ENCODE assay signal across 13 mouse cellular contexts in the genomic region with DNA sequence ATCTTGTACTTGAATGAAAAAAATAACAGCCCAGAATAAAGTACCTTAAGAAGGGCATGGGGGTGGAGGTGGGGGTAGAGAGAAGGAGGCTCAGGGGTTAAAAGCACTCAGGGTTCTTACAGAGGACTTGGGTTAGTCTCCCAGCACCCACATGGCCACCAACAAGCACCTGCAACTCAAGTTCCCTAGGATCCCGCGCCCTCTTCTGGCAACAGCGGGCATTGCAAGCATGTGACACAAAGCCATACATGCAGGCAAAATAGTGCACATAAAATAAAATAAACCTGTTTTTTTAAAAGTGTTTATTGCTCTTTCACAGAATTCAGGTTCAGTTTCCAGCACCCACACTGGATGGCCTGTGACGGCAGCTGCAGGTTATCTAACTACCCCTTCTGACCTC. TPM values are rescaled to one million over a fixed set of nuclear protein-coding genes. Genes with fewer than 3 reads are reported as not detected.
DNase-seq lines count a peak whose midpoint lies in the region; ATAC-seq and TF ChIP-seq lines count a peak whose summit lies in the region.
"Had no signal": no experiment of that assay in that cellular context is flagged by ENCODE, and none has a peak within 500 bp of the region (broad histone marks: within the 10 kb centered on the region; RNA-seq: fewer than 3 reads in every experiment).

No protein-coding gene starts in this region.

- H3K9me3 ChIP-seq in kidney, postnatal 0 days (replicated peaks; ENCODE audit: low read length) = no peaks in the 10 kb centered on the region
- no peaks in the 10 kb centered on the region for H3K9me3 ChIP-seq in ES-E14 (ENCODE audit: control insufficient read depth, insufficient read depth, low read depth, low read length)
- no peaks in the 10 kb centered on the region for H3K9me3 ChIP-seq in forebrain, embryonic 11.5 days (ENCODE audit: control insufficient read depth, low read length)
- H3K9me3 ChIP-seq: midbrain, embryonic 15.5 days had no signal

- H3K4me1 ChIP-seq in kidney, postnatal 0 days (replicated peaks; ENCODE audit: insufficient read depth, low read length) = 0 out of 2 replicates have a peak, but pooled peaks cover 5% of the 10 kb centered on the region
- H3K4me1 ChIP-seq in ES-E14 (ENCODE audit: control insufficient read depth in 2 of 2, insufficient read depth in 2 of 2, low read length in 2 of 2, poor library complexity in 1 of 2) = 0 out of 4 replicates have a peak, but pooled peaks cover 0 to 2% of the 10 kb centered on the region in 2 experiments
- H3K4me1 ChIP-seq in forebrain, embryonic 11.5 days (replicated peaks; ENCODE audit: control insufficient read depth, insufficient read depth, low read length) = no peaks in the 10 kb centered on the region

- in situ Hi-C loops in ES-E14 (cut with MboI; ENCODE audit: low sequenced_read_pairs in 2 of 2, unreplicated experiment in 2 of 2) = loop anchor here (5.0 to 25.0 kb wide), 2 partner anchors 278 to 338 kb away; no protein-coding TSS in a partner anchor

- no peak overlapping the region for H3K9ac ChIP-seq in kidney, postnatal 0 days (ENCODE audit: low read depth, low read length)
- no peak overlapping the region for H3K9ac ChIP-seq in ES-E14 (ENCODE audit: insufficient read depth, low read depth, low read length, poor library complexity, severe bottlenecking)
- H3K9ac ChIP-seq in forebrain, embryonic 11.5 days (ENCODE audit: low read length) = no peak overlapping the region
- H3K9ac ChIP-seq: limb, embryonic 12.5 days; midbrain, embryonic 15.5 days had no signal

- intact Hi-C loops in gastrocnemius, postnatal 36 days (cut with DNase I) = no loop called here

- H3K4me2 ChIP-seq in kidney, postnatal 0 days (ENCODE audit: low read length) = no peak overlapping the region
- no peak overlapping the region for H3K4me2 ChIP-seq in forebrain, embryonic 11.5 days (ENCODE audit: low read depth, low read length, severe bottlenecking)
- H3K4me2 ChIP-seq: limb, embryonic 12.5 days; midbrain, embryonic 15.5 days had no signal

- peak; percentile 55; the same call in 1 of the 2 replicates for TF ChIP-seq CTCF in kidney, postnatal 0 days (IDR thresholded peaks at IDR 0.05; ENCODE audit: low read depth)

- no peaks in the 10 kb centered on the region for H3K36me3 ChIP-seq in kidney, postnatal 0 days (ENCODE audit: insufficient read depth, low read length)
- H3K36me3 ChIP-seq in ES-E14 (ENCODE audit: control insufficient read depth, insufficient read depth, low read length, poor library complexity, severe bottlenecking) = no peaks in the 10 kb centered on the region
- H3K36me3 ChIP-seq in forebrain, embryonic 11.5 days (ENCODE audit: control insufficient read depth, insufficient read depth, low read length) = no peaks in the 10 kb centered on the region; the same call in 1 of the 2 replicates
- H3K36me3 ChIP-seq: midbrain, embryonic 15.5 days had no signal

- H3K27me3 ChIP-seq in kidney, postnatal 0 days (ENCODE audit: insufficient read depth, low read length) = no peaks in the 10 kb centered on the region
- no peaks in the 10 kb centered on the region for H3K27me3 ChIP-seq in forebrain, embryonic 11.5 days (ENCODE audit: control insufficient read depth, insufficient read depth, low read length)
- H3K27me3 ChIP-seq: limb, embryonic 12.5 days; midbrain, embryonic 15.5 days had no signal

- DNase-seq in kidney, postnatal 0 days (ENCODE audit: low spot score) = no peak
- no peak for DNase-seq in kidney, adult 18-20 months
- DNase-seq in B cell, adult 2 months = peak; percentile 58 to 60
- DNase-seq in ES-E14 (ENCODE audit: low read depth, low spot score) = no peak
- DNase-seq in forebrain, embryonic 11.5 days (ENCODE audit: low spot score) = no peak
- DNase-seq in ovary, adult 18-20 months (ENCODE audit: low spot score) = no peak
- DNase-seq in gastrocnemius, postnatal 36 days = no peak
- DNase-seq: adrenal gland, adult 8-10 months; right cerebral cortex, adult 18-20 months had no signal

- no peak overlapping the region for H3K27ac ChIP-seq in kidney, postnatal 0 days
- no peak overlapping the region for H3K27ac ChIP-seq in ES-E14 (ENCODE audit: insufficient read depth, low read depth, low read length, poor library complexity, severe bottlenecking)
- no peak overlapping the region for H3K27ac ChIP-seq in forebrain, embryonic 11.5 days (ENCODE audit: low read depth, low read length)
- H3K27ac ChIP-seq: limb, embryonic 12.5 days; midbrain, embryonic 15.5 days had no signal

- 46% methylated on average over 4 of the region's 4 CpGs for WGBS in kidney, postnatal 0 days
- 43% methylated on average over 4 of the region's 4 CpGs for whole genome bisulfite sequencing in forebrain, embryonic 11.5 days

- no peak overlapping the region for H3K4me3 ChIP-seq in kidney, postnatal 0 days (replicated peaks; ENCODE audit: low read depth, low read length)
- no peak overlapping the region for H3K4me3 ChIP-seq in ES-E14 (ENCODE audit: insufficient read depth in 1 of 2, low read depth in 1 of 2, low read length in 2 of 2, poor library complexity in 1 of 2, severe bottlenecking in 1 of 2)
- H3K4me3 ChIP-seq in forebrain, embryonic 11.5 days (ENCODE audit: low read depth, low read length) = no peak overlapping the region
- H3K4me3 ChIP-seq: limb, embryonic 12.5 days; midbrain, embryonic 15.5 days had no signal

- no peak for ATAC-seq in kidney, postnatal 0 days (replicated peaks; ENCODE audit: low FRiP score, low read depth)
- peak; percentile 57; the same call in 1 of the 2 replicates for ATAC-seq in megakaryocyte-erythroid progenitor cell, adult 5-6 weeks (replicated peaks; ENCODE audit: low FRiP score, low TSS enrichment, poor library complexity, severe bottlenecking)
- ATAC-seq in forebrain, embryonic 11.5 days (replicated peaks; ENCODE audit: low FRiP score) = no peak
- ATAC-seq: inflammation-experienced regulatory T-cells, adult 6 months; midbrain, embryonic 15.5 days had no signal

TF ChIP-seq in ES-E14, 5 proteins besides CTCF, POLR2A, EP300 and RAD21:
- no peak for TF ChIP-seq HCFC1 (IDR thresholded peaks at IDR 0.05; ENCODE audit: borderline replicate concordance, insufficient read depth, low read length)
- TF ChIP-seq ZC3H11A (IDR thresholded peaks at IDR 0.05; ENCODE audit: borderline replicate concordance, low read depth, low read length) = 0 out of 2 replicates have a peak, but pooled peaks have one; percentile 22

RNA-seq across cellular contexts. Expression of gene Srgap1, which starts 6.7 kb away (rescaled TPM):
- 10.2 and 13.1 TPM in 2 replicates for polyA plus RNA-seq in kidney, postnatal 0 days (2015; fragmentation: Nextera tagmentation; extraction: Ambion mirVana)
- total RNA-seq in ES-E14 (2012; rRNA removed) = 0.94 and 1.6 TPM in 2 replicates
- total RNA-seq in megakaryocyte-erythroid progenitor cell, adult 5-6 weeks (2014; fragmentation: Nextera tagmentation) = 0.07 and 0.84 TPM in 2 replicates
- not detected in 2 replicates for total RNA-seq in megakaryocyte-erythroid progenitor cell, adult 5-6 weeks (2017)
- 11.7 and 12.0 TPM in 2 replicates for polyA plus RNA-seq in forebrain, embryonic 11.5 days (2014; fragmentation: Nextera tagmentation; extraction: Ambion mirVana)
- total RNA-seq in gastrocnemius, postnatal 36 days (2021) = under 1 TPM; 0.79 to 0.84 TPM

RNA-seq across cellular contexts. Expression of gene Rxylt1, which starts 56.8 kb away (rescaled TPM):
- 72.1 and 75.5 TPM in 2 replicates for polyA plus RNA-seq in kidney, postnatal 0 days (2015; fragmentation: Nextera tagmentation; extraction: Ambion mirVana)
- 49.9 TPM in 2 replicates for total RNA-seq in ES-E14 (2012; rRNA removed)
- 16.6 and 28.4 TPM in 2 replicates for total RNA-seq in megakaryocyte-erythroid progenitor cell, adult 5-6 weeks (2014; fragmentation: Nextera tagmentation)
- 39.7 and 51.5 TPM in 2 replicates for total RNA-seq in megakaryocyte-erythroid progenitor cell, adult 5-6 weeks (2017)
- polyA plus RNA-seq in forebrain, embryonic 11.5 days (2014; fragmentation: Nextera tagmentation; extraction: Ambion mirVana) = 36.2 and 40.9 TPM in 2 replicates
- total RNA-seq in gastrocnemius, postnatal 36 days (2021) = 10 to 100 TPM; 31.0 to 38.7 TPM

Comparison
In these comparisons a context has a peak if more than half of its experiments do, and no peak if none do; other contexts are left out.
1. DNase-seq: peak in B cell, adult 2 months (2 of 2); none in kidney, postnatal 0 days (single experiment), kidney, adult 18-20 months (single experiment), ES-E14 (single experiment), forebrain, embryonic 11.5 days (single experiment), ovary, adult 18-20 months (single experiment) and gastrocnemius, postnatal 36 days (0 of 2).